Mouse (Mus musculus): ENCODE measurements around the gene Gpc2. TPM values are rescaled to one million over a fixed set of nuclear protein-coding genes. Genes with fewer than 3 reads are reported as not detected.

Gpc2 gene
- total RNA-seq, 2 experiments from 2014 or later, result 1.7 TPM; not detected in 1

- no peak for ATAC-seq (replicated peaks; ENCODE audit: low FRiP score, poor library complexity, severe bottlenecking)
These were observed 53.3 kb downstream of the Gpc2 start for GRCm38 (mm10) chr5:138226491-138226890.

GRCm38 (mm10) chr5:138225700-138226099 is 54.1 kb downstream of the Gpc2 start, which contains the start of gene Nxpe5:
TSS of gene Nxpe5 (plus strand) at chr5:138225898.
- ATAC-seq (replicated peaks; ENCODE audit: low FRiP score, poor library complexity, severe bottlenecking), result no peak

Other genes with a start within 250 kb of the Gpc2 start
- gene Smok3c, start 226.8 kb downstream of the Gpc2 start, total RNA-seq (2015; ENCODE audit: low replicate concordance), result not detected in 2 replicates
- gene Smok3c, start 226.8 kb downstream of the Gpc2 start, total RNA-seq (2017; ENCODE audit: low replicate concordance), result not detected in 2 replicates
- gene Zkscan1, start 194.9 kb downstream of the Gpc2 start, total RNA-seq (2015; ENCODE audit: low replicate concordance), result 10.0 and 15.7 TPM in 2 replicates
- gene Zkscan1, start 194.9 kb downstream of the Gpc2 start, total RNA-seq (2017; ENCODE audit: low replicate concordance), result 11.1 and 16.9 TPM in 2 replicates
- 3.8 and 9.2 TPM in 2 replicates for gene Zscan21, start 163.1 kb downstream of the Gpc2 start, total RNA-seq (2015; ENCODE audit: low replicate concordance)
- 6.8 and 13.2 TPM in 2 replicates for gene Zscan21, start 163.1 kb downstream of the Gpc2 start, total RNA-seq (2017; ENCODE audit: low replicate concordance)
- gene Zfp113, start 124.3 kb downstream of the Gpc2 start, total RNA-seq (2015; ENCODE audit: low replicate concordance), result 0.77 TPM in 1 of 2 replicates, not detected in the other
- gene Zfp113, start 124.3 kb downstream of the Gpc2 start, total RNA-seq (2017; ENCODE audit: low replicate concordance), result 2.6 and 5.4 TPM in 2 replicates
- gene Cops6, start 118.9 kb downstream of the Gpc2 start, total RNA-seq (2015; ENCODE audit: low replicate concordance), result 23.0 and 62.8 TPM in 2 replicates
- gene Cops6, start 118.9 kb downstream of the Gpc2 start, total RNA-seq (2017; ENCODE audit: low replicate concordance), result 17.0 and 19.7 TPM in 2 replicates
- gene Ap4m1, start 108.0 kb downstream of the Gpc2 start, total RNA-seq (2015; ENCODE audit: low replicate concordance), result 4.8 and 5.6 TPM in 2 replicates
- 7.9 and 12.5 TPM in 2 replicates for gene Ap4m1, start 108.0 kb downstream of the Gpc2 start, total RNA-seq (2017; ENCODE audit: low replicate concordance)
- gene Mcm7, start 107.6 kb downstream of the Gpc2 start, total RNA-seq (2015; ENCODE audit: low replicate concordance), result 78.0 and 100 TPM in 2 replicates
- 155 and 180 TPM in 2 replicates for gene Mcm7, start 107.6 kb downstream of the Gpc2 start, total RNA-seq (2017; ENCODE audit: low replicate concordance)
- gene Taf6, start 92.6 kb downstream of the Gpc2 start, total RNA-seq (2015; ENCODE audit: low replicate concordance), result 10.6 and 16.9 TPM in 2 replicates
- 10.9 and 11.5 TPM in 2 replicates for gene Taf6, start 92.6 kb downstream of the Gpc2 start, total RNA-seq (2017; ENCODE audit: low replicate concordance)
- 7.3 and 12.1 TPM in 2 replicates for gene Cnpy4, start 92.5 kb downstream of the Gpc2 start, total RNA-seq (2015; ENCODE audit: low replicate concordance)
- gene Cnpy4, start 92.5 kb downstream of the Gpc2 start, total RNA-seq (2017; ENCODE audit: low replicate concordance), result 6.3 and 13.1 TPM in 2 replicates
- 1.0 TPM in 1 of 2 replicates, not detected in the other for gene Mblac1, start 85.7 kb downstream of the Gpc2 start, total RNA-seq (2015; ENCODE audit: low replicate concordance)
- gene Mblac1, start 85.7 kb downstream of the Gpc2 start, total RNA-seq (2017; ENCODE audit: low replicate concordance), result 2.2 and 2.5 TPM in 2 replicates
- gene Nxpe5, start 54.1 kb downstream of the Gpc2 start, total RNA-seq (2015; ENCODE audit: low replicate concordance), result not detected in 2 replicates
- not detected in 2 replicates for gene Nxpe5, start 54.1 kb downstream of the Gpc2 start, total RNA-seq (2017; ENCODE audit: low replicate concordance)
- 34.5 and 63.6 TPM in 2 replicates for gene Lamtor4, start 24.5 kb downstream of the Gpc2 start, total RNA-seq (2015; ENCODE audit: low replicate concordance)
- 11.3 and 13.1 TPM in 2 replicates for gene Lamtor4, start 24.5 kb downstream of the Gpc2 start, total RNA-seq (2017; ENCODE audit: low replicate concordance)
- 9.0 and 16.9 TPM in 2 replicates for gene BC037034, start 16.0 kb downstream of the Gpc2 start, total RNA-seq (2015; ENCODE audit: low replicate concordance)
- gene BC037034, start 16.0 kb downstream of the Gpc2 start, total RNA-seq (2017; ENCODE audit: low replicate concordance), result 10.5 and 20.8 TPM in 2 replicates
- gene Gal3st4, start 7.2 kb downstream of the Gpc2 start, total RNA-seq (2015; ENCODE audit: low replicate concordance), result not detected in 2 replicates
- not detected in 2 replicates for gene Gal3st4, start 7.2 kb downstream of the Gpc2 start, total RNA-seq (2017; ENCODE audit: low replicate concordance)
- 0.21 TPM in 1 of 2 replicates, not detected in the other for gene Gm43720, start within 50 bp of the Gpc2 start, total RNA-seq (2015; ENCODE audit: low replicate concordance)
- gene Gm43720, start within 50 bp of the Gpc2 start, total RNA-seq (2017; ENCODE audit: low replicate concordance), result not detected in 2 replicates
- 9.0 and 25.7 TPM in 2 replicates for gene Stag3, start 235 bp upstream of the Gpc2 start, total RNA-seq (2015; ENCODE audit: low replicate concordance)
- gene Stag3, start 235 bp upstream of the Gpc2 start, total RNA-seq (2017; ENCODE audit: low replicate concordance), result 5.6 and 10.9 TPM in 2 replicates
- gene Pvrig, start 62.0 kb upstream of the Gpc2 start, total RNA-seq (2015; ENCODE audit: low replicate concordance), result not detected in 2 replicates
- gene Pvrig, start 62.0 kb upstream of the Gpc2 start, total RNA-seq (2017; ENCODE audit: low replicate concordance), result 0.17 TPM in 1 of 2 replicates, not detected in the other
- gene Zfp157, start 161.5 kb upstream of the Gpc2 start, total RNA-seq (2015; ENCODE audit: low replicate concordance), result 3.6 and 6.0 TPM in 2 replicates
- gene Zfp157, start 161.5 kb upstream of the Gpc2 start, total RNA-seq (2017; ENCODE audit: low replicate concordance), result 0.98 and 2.7 TPM in 2 replicates

Data from erythroblast, adult 5-6 weeks (primary cell).